Mouse (Mus musculus): ENCODE measurements around the gene Exoc4.

Exoc4 gene

DNA sequence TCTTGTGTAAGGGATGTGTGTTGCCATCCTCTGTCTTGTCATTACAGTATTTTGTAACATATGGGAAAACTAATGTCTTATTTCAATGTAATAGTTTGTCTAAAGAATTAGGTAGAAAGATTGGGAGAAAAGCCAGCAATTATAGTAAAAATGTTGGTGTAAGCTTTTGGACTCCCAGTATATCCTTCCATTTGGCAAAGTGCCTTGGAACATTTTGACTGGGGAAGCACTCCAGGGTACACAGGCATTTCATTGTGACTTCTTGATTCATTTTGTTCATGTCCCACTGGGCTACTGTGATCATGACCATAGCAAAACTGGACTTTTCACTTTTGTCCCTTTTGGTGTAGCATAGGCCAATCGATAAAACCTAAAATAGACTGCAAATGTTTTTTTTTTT lies 61.6 kb downstream of the Exoc4 start:
- no peak for DNase-seq (ENCODE audit: low spot score)

DNA sequence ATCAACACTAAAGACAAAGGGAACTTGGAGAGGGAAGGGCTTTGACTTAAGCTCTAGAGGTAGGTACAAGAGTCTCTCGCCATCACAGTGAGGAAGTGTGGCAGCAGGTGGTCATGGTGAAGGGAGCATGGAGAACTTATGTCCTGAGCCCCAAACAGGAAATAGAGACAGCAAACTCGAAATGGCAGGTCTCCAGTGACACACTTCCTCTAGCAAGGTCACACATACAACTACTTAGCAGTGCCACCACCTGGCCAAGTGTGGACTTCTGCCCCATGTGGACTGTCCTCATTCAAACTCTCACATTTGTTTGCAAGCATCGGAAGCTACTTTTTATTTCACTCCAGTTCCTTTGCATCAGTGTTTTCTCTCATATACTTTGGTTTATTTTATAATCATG lies 74.0 kb downstream of the Exoc4 start:
- no peak for DNase-seq (ENCODE audit: low spot score)

DNA sequence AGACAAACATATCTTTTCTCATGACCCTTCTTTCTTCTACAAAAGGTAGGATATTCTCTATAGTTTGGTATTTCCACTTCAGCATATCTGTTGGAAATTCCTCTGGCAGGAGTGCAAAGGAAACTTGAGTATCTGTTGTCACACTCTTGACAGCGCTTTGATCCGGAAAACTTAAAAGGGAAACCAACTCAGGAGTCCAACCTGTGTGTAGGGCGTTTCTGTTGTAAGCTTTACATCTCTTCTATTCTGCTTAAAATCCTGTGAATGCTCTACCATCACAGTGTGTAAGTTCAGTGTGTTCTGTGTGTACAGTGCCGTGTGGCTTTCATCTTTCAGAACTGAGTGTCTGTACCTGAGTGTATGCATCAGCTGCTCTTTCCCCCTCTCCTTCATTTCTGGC lies 74.5 kb downstream of the Exoc4 start:
- no peak for DNase-seq (ENCODE audit: low spot score)

DNA sequence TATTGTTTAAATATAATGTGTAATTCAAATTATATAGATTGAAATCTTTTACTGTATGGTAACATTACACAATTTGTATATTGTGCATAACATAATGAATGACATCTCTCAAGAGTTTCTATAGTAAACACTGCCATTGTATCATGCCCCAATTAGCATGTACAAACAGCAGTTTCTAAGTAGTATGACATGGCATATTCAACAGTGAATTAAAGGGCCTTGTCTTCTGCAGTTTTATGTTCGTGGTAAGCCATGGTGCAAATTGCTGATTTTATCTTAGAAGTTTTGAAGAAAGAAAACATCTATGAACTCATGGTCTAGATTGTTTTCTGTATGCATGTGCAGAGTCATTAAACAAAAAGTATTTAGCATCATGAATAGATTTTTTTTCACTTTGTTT lies 79.4 kb downstream of the Exoc4 start:
- no peak for DNase-seq (ENCODE audit: low spot score)

DNA sequence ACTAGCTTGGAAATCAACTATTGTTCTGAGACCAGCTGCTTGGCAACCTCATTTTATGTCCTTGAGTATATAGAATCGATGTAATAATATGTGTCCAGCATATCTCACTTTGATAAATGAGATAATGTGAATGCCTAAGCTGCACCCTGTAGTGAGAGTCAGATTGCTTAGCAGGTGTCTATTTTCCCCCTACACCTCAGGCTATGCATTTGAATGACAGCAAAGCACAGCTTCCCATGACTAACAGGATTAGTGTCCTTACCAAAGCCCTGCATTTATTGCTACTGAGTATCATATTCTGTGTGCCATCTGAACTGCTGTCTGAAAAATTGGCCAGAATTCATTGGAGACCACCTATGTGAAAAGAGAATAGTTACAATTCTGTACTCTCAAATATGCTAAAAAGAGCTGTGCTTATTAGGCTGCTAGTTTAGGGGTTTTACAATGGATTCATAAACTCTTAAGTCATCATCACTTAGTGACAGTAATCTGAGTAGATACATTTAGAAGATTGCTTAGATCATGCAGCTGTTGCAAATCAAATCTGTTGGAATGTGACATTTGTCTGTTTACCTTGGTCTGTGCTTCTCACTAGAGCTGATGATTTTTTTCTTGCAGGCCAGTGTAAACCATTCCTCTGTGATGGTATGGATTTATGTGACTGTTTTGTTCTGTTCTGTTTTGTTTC lies 98.3 kb downstream of the Exoc4 start:
- no peak for DNase-seq (ENCODE audit: low spot score)

DNA sequence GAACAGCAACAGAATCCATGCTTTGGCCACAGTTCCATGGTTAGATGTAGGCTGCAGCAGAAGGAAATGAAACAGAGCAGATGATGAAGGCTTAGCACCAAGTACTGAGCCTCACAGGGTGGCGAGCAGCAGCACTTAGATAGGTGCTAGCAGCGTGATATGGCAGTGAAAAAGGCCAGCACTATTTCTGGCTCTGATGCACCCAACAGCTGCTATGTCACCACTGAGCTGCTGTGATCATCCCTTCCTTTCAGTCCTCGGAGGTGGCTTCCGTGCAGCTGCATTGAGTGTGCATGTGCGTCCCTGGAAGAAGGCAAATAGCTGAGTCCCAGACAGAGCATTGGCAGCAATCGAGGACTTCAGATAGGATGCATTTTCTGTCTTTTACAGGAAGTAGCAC lies 112.7 kb downstream of the Exoc4 start:
- peak; percentile 10 for DNase-seq (ENCODE audit: low spot score)

DNA sequence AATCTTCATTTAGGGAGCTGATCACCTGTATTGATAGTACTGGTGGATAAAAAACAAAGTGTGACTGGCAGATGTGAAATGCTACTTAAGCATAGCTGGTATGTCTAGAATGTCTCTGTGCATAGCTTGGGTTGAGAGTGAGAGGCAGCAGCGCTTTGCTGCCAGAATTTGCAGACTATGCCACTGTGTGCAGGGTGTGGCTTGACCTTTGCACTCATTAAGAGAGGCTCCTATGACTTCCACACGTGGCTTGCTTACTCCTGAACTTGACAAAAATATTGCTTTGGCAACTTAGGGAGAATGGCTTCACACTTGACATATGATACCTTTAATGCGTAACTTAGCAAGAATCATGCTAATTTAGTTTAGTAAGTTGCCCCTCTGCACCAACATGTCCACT lies 131.6 kb downstream of the Exoc4 start:
- DNase-seq (ENCODE audit: low spot score), result no peak

DNA sequence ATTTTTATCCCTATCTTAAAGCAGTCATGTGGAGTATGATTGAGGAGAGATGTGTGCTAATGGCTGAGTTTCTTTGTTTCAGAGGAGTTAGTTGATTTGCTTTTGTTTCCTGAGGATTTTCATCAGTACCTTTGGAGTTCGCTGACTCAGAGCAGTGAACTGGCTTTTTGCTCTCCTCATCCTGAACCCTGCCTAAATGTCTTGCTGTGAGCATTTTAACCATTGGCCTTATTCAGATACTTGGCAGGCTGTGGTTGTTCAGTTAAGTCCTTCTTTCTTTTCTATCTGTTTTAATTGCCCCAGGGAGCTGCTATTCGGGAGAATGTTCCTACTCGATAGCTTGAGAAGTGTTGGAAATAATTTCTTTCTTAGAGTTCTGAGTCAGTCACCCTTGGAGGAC lies 133.3 kb downstream of the Exoc4 start:
- DNase-seq (ENCODE audit: low spot score), result no peak

DNA sequence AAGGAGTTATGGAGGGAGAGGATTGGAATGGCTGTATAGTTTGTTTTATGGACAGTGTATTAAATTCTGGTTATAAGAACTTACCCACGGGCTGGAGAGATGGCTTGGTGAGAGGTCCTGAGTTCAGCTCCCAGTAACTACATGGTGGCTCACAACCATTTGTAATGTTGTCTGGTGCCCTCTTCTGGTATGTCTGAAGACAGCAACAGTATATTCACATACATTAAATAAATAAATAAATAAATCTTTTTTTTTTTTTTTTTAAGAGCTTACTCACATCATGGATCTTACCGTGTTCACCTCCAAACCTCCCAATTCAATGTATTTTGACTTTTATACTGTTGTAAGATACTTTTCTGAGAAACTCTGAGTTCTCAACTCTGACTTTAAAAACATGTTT lies 143.1 kb downstream of the Exoc4 start:
- no peak for DNase-seq (ENCODE audit: low spot score)

DNA sequence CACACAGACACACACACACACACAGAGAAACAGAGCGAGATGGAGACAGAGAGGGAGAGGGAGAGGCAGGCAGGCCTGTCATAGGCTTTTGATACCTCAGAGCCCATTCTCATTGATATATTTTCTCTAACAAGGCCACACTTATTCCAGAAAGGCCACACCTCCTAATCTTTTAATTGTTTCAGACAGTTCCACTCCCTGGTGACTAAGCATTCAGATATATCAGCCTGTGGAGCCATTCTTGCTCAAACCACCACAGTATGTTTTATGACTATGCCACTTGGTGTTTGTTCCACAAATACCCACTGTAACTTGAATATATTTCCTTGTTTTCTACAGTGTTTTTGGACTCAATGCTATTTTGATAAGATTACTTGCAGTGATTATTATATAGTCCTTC lies 150.6 kb downstream of the Exoc4 start:
- DNase-seq (ENCODE audit: low spot score), result no peak

DNA sequence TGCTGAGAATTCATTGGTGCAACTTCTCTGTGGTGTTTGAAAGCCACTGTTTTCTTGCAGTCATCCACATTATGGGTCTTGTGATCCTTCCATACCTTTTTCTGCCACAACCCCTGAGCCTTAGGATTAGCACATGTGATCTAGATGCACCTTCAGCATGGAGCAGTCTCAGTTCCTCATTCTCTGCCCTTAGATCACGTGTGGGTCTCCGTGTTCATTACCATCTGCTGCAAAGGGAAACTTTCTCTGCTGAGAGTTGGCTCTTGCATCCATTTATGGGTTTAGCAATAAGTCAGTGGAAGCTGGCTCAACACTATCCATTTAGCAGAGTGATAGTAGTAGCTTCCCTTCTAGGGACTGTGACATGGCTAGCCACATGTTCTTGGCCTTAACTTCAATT lies 152.3 kb downstream of the Exoc4 start:
- DNase-seq (ENCODE audit: low spot score), result no peak

DNA sequence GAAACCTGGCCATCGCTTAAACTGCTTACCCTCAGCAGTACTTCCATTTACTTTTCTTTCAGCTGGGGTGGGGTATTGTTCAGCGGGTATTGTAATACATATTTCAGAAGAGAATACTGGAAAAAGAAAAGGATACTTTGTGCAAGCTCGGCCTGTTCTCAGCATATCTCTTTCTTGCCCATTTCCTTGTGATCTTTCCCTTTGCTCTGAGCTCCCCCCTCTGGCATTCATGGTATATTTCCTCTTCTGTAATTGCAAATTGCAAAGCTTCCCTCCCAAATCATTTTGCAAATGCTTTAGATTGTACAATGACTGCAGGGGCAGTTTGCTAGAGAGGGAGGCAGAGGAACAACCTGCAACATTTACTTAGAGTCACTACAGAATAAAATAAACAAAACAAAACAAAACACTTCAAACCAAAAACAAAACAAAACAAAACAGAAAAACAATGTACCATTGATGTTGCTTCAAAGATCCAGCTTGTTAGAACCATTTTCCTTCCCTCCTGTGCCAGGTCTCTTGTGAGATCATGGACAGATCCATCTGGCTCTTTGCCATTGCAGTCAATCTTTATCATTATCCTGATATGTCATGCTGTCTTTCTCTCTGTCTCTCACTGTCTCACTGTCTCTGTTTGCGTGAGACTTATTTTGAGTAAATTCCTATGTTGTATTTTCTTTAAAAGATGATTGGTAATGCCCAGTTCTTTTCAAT lies 156.8 kb downstream of the Exoc4 start:
- no peak for DNase-seq (ENCODE audit: low spot score)

DNA sequence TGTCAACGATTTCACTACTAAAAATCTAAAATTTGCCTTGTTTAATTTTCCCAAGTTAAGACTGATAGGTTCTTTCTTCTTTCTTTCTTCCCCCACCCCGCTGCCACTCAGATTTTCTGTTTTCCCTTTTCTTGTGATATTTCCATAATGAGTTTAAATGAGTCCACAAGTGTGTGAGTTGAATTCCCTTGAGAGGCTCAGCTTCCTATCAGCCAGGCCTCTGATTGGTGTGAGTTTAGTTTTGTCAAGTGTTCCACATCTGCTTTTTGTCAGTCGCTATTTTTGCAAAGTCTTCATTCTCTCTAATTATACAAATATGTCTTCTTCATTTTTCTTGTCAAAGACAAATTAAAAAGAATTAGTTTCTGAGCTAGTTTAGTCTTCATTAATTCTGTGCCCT lies 160.7 kb downstream of the Exoc4 start:
- no peak for DNase-seq (ENCODE audit: low spot score)

DNA sequence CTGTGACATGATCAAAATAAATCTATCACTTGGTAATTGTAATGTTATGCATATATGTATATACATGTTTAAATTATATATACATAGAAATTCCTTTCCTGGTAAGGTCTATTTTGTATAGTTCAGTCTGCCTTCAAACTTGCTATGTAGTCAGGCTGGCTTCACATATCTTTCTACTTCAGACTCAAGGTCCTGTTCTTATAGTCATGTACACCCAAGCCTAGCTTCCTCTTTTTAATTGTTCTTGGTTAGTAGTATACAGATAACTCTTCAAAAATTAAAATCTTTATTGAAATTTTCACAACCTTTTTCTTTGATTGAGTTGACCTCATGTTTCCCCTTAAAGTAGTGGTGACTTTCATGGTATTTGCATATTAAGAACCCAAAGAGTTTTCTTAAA lies 176.1 kb downstream of the Exoc4 start:
- DNase-seq (ENCODE audit: low spot score), result no peak

DNA sequence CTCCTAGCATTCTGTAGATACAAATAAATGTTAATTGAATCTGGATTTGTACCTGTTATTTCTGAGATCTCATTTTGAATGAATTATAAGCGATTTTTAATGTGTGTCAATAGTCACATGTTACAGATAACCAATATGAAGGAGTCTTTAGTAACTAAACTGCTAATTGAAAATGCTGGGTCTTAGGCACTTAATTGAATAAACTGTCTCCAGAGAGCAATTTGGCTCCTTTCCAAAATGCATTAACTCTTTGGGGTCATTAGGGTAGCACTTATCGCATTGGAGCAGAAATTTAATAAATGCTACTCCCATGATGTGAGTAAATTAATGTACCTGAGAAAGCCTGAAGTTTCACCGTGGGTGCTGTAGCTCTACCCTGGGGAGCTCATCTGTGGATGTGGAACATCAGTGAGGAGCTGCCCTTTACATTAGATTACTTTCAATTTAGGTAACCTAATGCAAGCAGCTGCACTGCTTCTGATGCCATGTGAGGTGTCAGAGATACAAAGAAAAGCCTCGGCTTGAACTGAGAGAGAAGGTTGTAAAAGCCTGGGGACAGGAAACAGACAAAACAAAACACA lies 182.4 kb downstream of the Exoc4 start:
- DNase-seq (ENCODE audit: low spot score), result no peak

DNA sequence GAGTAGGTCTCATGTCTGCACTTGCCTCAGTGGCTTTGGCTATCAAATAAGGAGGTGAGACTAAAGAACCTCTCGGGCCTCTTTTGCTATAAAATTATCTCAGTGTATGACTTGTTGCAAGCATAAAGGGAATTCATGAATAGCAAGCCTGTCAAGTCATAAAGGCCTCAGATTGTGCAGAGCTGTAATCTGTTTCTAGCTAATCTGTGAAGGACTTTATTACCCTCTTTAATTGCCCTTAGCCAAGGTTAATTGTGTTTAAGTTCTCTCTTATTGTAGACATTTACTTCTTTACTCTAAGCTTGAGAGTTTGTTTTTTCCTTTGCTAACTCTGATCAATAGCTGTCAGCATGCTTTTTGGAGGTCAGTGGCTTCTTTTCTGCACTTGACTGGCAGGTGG lies 191.6 kb downstream of the Exoc4 start:
- DNase-seq (ENCODE audit: low spot score), result no peak

DNA sequence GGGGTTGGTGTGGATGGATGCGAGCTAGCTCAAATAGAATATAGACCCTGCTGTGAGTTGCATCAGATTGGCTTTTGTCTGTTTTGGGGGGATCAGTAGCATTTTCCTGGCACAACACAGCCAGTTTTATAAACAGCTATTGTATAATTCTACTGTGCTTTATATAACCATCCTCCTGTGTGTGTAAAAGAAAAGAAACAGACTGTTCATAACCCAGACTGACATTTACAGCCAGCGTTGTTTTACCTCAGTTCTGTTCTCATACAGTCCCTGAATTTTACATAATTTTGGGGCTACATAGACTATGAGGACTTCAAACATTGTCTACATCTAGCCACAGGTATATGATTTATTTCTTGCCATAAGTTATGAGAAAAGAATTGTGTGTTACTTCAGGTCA lies 204.9 kb downstream of the Exoc4 start:
- DNase-seq (ENCODE audit: low spot score), result peak; percentile 12

DNA sequence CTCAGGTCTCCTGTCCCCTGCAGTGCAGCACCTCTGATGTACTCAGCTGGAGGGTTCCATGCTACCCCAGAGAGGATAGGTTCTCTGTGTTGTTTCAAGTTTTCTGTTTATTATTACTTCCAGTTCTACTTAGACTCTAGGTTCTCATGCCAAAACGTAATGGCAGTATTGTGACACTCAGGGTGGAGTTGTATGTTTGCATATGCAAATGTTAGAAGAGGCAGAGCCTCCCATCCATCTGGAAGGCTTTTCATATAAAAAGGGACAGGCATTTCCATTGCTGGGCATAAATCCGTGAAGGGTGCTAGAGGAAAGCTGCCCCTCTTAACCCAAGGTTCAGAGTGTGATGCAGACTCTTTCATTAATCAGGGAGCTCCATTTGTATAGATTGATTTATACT lies 205.5 kb downstream of the Exoc4 start:
- no peak for DNase-seq (ENCODE audit: low spot score)

DNA sequence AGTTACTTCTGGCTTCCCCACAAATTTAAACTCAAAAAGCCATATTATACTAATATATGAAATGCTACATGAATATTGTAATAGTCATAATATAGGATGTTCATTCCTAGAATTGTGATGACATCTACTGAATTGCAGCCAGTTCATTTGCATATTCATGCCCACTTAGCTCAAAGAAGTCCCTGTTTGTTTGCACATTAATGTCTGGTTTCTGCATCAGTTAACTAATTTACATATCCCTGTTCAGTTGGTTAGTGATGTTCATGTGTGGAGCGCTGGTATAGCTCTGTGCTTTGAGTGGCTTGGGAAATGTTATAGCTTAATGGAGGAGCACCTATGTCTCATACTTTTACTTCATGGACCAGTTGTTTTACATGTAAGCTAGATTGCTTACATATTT lies 206.4 kb downstream of the Exoc4 start:
- no peak for DNase-seq (ENCODE audit: low spot score)

DNA sequence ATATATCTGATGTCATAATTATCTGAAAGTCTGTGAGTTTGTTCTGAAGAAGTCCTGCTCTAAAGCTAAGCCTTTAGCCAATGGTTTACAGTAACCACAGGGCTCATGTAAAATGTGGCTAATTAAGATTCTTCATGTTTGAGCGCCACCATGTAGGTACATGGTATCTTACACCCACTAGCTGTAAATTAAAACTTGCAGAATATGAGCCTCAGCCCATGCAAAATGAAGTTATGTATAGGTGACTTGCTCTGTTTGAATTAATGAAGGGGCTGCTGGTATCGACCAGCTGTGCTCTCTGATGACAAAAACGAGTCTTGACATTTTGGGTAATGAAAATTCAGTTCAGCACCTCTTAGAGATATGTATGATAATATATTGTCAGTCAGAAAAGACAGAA lies 216.0 kb downstream of the Exoc4 start:
- no peak for DNase-seq (ENCODE audit: low spot score)

DNA sequence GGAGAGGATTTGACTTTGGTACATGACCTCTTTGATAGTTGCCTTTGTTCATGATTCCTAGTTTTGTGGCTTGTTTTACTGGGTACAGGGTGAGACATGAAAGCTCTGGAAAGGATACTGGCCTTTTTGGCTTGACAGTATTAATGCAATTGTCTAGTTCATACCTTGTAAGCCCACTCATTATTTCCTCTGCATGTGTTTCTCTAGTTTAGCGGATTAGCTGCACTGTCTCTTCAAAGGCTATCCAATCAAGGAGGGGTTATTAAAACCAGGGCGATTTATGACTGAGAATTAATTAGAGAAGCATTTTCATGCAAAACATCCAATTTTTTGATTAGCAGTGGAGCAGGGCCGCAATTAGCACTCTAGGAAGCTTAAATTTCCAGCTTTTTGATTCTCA lies 216.5 kb downstream of the Exoc4 start:
- no peak for DNase-seq (ENCODE audit: low spot score)

DNA sequence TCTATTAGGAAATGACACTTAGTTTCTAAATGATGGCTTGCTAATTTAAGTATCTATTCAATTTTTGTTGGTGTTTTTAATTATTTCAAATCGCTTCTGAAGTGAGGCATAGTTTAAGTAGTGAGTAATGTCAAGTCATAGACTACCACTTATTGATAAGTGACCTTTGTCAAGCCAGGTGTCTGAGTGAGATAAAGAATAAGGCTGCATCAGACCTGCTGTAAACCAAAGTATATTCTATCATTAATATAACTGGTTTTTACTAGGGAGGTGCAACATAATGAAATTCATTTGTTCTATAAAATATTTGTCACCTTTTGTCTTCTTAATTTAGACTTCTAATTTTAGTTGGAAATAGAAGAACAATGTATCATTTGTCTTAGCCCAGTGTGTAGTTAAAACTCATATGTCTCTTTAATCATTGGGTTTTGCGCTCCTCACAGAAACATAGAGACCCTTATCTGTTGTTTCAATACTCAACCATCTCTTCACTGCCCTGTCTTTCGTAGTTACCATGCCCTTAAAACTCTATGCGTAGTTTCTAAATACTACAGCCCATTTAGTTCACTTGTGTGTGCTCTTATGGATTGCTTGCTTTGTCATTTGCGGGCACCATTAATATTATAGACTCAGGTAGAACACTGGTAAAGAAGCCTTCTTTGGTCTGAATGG lies 217.4 kb downstream of the Exoc4 start:
- no peak for DNase-seq (ENCODE audit: low spot score)

DNA sequence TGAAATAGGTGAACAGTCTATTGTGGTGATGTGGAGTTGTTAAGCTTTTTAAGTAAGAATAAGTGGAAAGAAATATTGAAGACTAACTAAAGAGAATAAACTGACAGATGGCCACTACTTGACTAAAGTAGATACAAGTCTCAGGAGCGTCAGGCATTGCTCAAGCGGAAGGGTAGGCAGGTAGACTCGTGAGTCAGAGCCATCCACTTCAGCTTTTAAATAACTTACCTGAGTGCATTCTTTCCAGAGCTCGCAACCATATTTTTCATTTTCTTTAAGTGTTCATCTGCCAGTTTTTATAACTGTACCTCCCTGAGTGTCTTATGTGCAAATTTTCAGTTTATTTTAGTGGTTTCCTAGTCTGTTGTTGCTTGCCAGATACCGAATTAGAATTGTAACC lies 219.6 kb downstream of the Exoc4 start:
- DNase-seq (ENCODE audit: low spot score), result no peak
